8 mouse cellular contexts compared by ENCODE assay signal in the genomic region with DNA sequence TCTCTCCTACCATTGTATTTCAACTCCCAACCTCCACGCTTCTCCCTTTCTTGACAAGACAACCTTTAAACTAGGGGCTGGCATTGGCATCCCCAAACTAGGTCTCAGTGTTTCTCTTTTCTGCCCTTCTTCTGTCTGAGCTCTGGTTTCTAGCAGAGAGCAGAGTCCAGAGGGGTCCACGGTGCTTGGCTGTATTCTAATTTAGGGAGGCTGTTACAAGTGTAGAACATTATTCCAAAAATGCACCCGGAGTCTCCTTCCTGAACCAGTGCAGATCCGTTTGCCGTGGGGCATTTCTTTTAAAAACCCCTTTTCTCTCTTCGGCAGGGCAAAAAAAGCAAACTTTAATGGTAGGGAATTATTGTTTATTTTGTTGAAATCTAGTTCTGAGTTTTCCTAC. TPM values are rescaled to one million over a fixed set of nuclear protein-coding genes. Genes with fewer than 3 reads are reported as not detected.
DNase-seq lines count a peak whose midpoint lies in the region; ATAC-seq lines count a peak whose summit lies in the region.

No protein-coding gene starts in this region.

- H3K4me2 ChIP-seq in neural tube, embryonic 13.5 days: peak overlapping the region; percentile 98

- no peaks in the 10 kb centered on the region for H3K9me3 ChIP-seq in neural tube, embryonic 13.5 days

- ATAC-seq in neural tube, embryonic 13.5 days (ENCODE audit: low read depth): no peak

- H3K4me3 ChIP-seq in neural tube, embryonic 13.5 days: peak overlapping the region; percentile 100

- peak overlapping the region; percentile 100 for H3K27ac ChIP-seq in neural tube, embryonic 13.5 days (replicated peaks)

- peak; percentile 64 for DNase-seq in cerebellum, adult 9-11 months
- DNase-seq in cerebellum, adult 8-10 months: no peak
- peak; percentile 32 to 70 for DNase-seq in spleen, postnatal 4 days (ENCODE audit: low spot score in 2 of 2)
- DNase-seq in spleen, postnatal 14 days (ENCODE audit: low spot score in 2 of 2): no peak
- peak; percentile 26 to 53 for DNase-seq in kidney, postnatal 4 days
- no peak for DNase-seq in right cerebral cortex, adult 2 months (ENCODE audit: low spot score in 2 of 2)
- no peak for DNase-seq in urinary bladder, adult 2 months (ENCODE audit: low spot score)

- WGBS in neural tube, embryonic 13.5 days: 1% methylated on average over 6 of the region's 6 CpGs

- H3K9ac ChIP-seq in neural tube, embryonic 13.5 days: peak overlapping the region; percentile 100

- peaks cover 50% of the 10 kb centered on the region for H3K4me1 ChIP-seq in neural tube, embryonic 13.5 days (replicated peaks)

- no peaks in the 10 kb centered on the region for H3K27me3 ChIP-seq in neural tube, embryonic 13.5 days

- peaks cover 14% of the 10 kb centered on the region for H3K36me3 ChIP-seq in neural tube, embryonic 13.5 days

RNA-seq across cellular contexts. Expression of gene Ssbp3, which starts 0.7 kb away (rescaled TPM):
- 186 and 191 TPM in 2 replicates for polyA plus RNA-seq in neural tube, embryonic 13.5 days (2015; fragmentation: Nextera tagmentation; extraction: Ambion mirVana)
- polyA plus RNA-seq in urinary bladder, adult 2 months (2012; rRNA removed): 59.0 and 71.8 TPM in 2 replicates

Comparison
In these comparisons a context has a peak if more than half of its experiments do, and no peak if none do; other contexts are left out.
1. DNase-seq: peak in cerebellum, adult 9-11 months (single experiment), spleen, postnatal 4 days (2 of 2) and kidney, postnatal 4 days (2 of 2); none in cerebellum, adult 8-10 months (single experiment), spleen, postnatal 14 days (0 of 2), right cerebral cortex, adult 2 months (0 of 2) and urinary bladder, adult 2 months (single experiment).